Mouse (Mus musculus) MEL (cell line): ENCODE data around the gene Dnajc15.

Experiments used
- CTCF ChIP-seq, 3 experiments: IDR thresholded peaks in 2 of 3; conservative IDR thresholded peaks in 1 of 3; 2 replicates each; pipeline ENCODE4 v1.5.1; 2011 to 2012; ENCODE audit warnings: low read length in 3 of 3, low read depth in 2 of 3, mild to moderate bottlenecking in 2 of 3, improper control_type of control experiment in 1 of 3, inconsistent platforms in 1 of 3, mixed read lengths in 1 of 3, moderate library complexity in 1 of 3; ENCODE audit not compliant: control insufficient read depth in 1 of 3, insufficient read depth in 1 of 3, poor library complexity in 1 of 3, severe bottlenecking in 1 of 3
- TCF12 ChIP-seq: IDR thresholded peaks from 2 replicates; pipeline ENCODE4 v1.6.1; 2014; ENCODE audit warnings: low read depth, mild to moderate bottlenecking, inconsistent platforms, low read length, improper control_type of control experiment, moderate library complexity

- TF ChIP-seq CTCF (IDR thresholded peaks at IDR 0.05 in 2 of 3, conservative IDR thresholded peaks at IDR 0.05 in 1 of 3; ENCODE audit: control insufficient read depth in 1 of 3, insufficient read depth in 1 of 3, low read depth in 2 of 3, low read length in 3 of 3, poor library complexity in 1 of 3, severe bottlenecking in 1 of 3) (no peak), TCF12 (no peak)
Measured at GRCm38 (mm10) chr14:77831936-77832335, 43.0 kb downstream of the Dnajc15 start.
